Mouse (Mus musculus): ENCODE measurements around the gene Ly6g6f. TPM values are rescaled to one million over a fixed set of nuclear protein-coding genes. Genes with fewer than 3 reads are reported as not detected.
"Not testable (repeated sequence)": the region's sequence is repeated elsewhere in the genome, so short reads cannot be mapped to it uniquely, and the experiment has no call there.

Gene Ly6g6f
- total RNA-seq, 2 experiments from 2014 or later = 0.29 TPM; not detected in 1

DNA sequence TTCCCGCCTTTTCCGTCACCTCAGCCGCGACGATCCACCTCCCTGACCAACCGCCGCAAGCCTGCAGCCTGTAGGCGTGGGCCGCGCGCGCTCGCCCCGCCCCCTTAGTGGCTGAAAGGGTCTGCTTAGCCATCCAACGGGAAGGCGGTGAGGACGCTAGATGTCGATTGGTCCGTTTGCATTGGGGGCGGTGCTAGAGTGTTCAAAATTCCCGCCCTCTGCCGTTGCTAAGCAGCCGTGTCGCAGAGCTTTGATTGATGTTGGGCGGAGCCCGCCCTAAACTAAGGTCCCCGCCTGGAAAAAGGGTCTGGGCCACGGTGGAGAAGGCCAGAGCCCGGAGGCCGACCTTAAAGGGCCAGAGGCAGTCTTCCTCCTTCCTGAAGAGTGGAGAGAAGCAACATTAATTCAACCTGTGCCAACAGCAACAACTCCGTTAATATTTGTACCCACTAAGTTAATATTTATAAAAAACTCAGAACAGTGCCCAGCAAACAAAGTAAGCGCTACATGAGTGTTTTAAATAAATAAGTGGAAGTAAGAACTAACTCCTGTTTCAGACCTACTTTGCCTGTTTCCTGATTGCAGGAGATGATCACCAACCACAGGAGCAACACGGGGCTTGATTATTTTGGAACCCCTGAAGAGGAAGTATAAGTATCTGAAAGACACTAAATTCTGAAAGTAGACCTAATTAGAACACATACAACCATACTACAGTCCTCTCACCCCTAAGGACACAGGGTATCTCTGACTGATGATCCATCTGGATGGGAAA lies 38.5 kb downstream of the Ly6g6f start, which contains the start of gene Msh5:
Gene Msh5 (minus strand): TSS at position 65 of the 775 bp plus-strand sequence.
- peak within 1 kb of the TSS; percentile 34; the same call in 1 of the 2 replicates for H3K27ac ChIP-seq
- peak; percentile 84 to 93 for DNase-seq (ENCODE audit: extremely low spot score in 1 of 2, low spot score in 2 of 2)
- intact Hi-C loops (cut with DNase I) = no loop called here
- peak within 1 kb of the TSS; percentile 52 for H3K4me3 ChIP-seq
- no peak; the same call in 1 of the 2 replicates for TF ChIP-seq CTCF (IDR thresholded peaks at IDR 0.05)

DNA sequence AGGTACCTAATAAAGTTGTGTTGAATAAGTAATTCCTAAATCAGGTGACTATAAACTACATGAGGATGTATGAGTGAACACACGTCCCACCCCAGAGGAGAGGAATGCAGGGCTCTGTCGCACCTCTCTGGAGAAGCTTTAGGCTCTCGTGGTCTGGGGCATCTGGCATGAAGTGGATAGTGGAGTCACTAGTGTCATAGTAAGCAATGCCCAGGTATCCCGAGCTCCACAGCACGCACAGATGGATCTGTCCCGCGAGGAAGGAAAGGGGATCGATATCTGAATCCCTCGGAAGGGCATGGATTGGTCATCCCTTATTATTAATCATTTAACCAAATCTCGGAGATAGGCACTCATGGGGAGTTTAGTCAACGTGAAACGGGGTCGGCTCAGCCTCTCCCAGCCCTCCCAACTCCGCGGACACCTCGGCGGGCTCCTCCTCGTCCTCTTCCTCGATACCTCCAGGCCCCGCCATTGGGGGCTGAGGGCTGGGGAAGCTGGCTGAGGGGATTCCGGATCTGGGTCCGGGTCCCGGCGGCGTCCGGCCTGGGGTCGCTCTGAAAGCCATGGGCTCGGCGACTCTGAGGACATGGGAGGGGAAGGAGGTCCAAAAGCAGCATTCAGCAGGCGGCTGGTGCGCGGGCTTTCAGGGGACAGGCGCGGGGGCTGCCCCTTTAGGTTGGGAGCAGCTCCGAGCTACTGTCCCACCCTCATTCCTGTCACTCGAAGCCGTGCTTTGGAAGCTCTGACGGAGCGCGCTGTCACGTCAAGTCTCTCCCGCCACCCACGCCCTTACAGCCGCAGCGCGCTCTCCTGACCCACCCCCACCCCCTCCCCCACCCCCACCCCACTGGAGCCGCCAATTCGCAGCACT lies 39.4 kb downstream of the Ly6g6f start:
- Histone ChIP-seq H3K27ac (peak overlapping the region; percentile 34; the same call in 1 of the 2 replicates), H3K4me3 (peak overlapping the region; percentile 52)
- no peak for DNase-seq (ENCODE audit: extremely low spot score in 1 of 2, low spot score in 2 of 2)
- no peak for TF ChIP-seq CTCF (IDR thresholded peaks at IDR 0.05)
- intact Hi-C loops (cut with DNase I) = no loop called here

DNA sequence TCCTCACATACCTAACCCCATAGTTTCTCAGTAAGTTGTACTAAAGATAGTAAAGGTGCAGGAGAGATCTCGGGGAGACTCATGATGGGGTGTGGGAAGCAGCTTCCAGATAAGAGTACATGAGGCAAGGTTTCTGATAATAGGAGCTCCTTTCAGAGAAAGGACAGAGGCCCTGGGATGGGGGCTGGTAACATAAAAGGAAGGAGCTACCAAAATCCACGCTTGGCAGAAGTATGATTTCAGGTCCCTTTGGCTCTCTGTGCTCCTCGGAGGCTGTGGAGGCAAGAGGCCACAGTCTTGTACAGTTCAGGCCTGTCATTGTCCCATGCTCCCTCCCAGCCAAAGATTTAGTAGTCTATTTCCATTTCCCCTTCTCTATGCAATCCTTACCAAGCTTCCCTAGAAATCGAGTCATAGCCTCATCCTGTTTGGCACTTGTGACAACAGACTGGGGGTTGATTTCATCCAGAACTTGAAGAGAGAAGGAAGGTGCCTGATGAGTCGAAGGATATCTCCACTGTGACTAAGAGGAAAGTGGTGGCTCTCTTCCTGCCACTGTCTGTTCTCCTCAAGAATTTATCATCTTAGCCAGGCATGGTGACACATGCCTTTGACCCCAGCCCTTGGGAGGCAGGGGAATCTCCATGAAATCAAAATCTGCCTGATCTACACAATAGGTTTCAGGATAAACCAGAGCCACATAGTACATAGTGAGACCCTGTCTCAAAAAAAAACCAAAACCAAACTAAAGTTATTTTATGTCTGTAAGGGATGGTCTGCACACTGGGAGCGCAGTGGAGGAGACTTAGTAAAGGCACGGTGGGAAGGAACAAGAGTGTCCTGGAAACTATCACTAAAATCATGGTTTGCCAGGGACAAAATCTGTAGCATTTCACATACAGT lies 40.3 kb downstream of the Ly6g6f start:
- intact Hi-C loops (cut with DNase I) = no loop called here
- no peak overlapping the region for H3K27ac ChIP-seq
- no peak overlapping the region for H3K4me3 ChIP-seq
- TF ChIP-seq CTCF (IDR thresholded peaks at IDR 0.05) = no peak
- DNase-seq (ENCODE audit: extremely low spot score in 1 of 2, low spot score in 2 of 2) = no peak

DNA sequence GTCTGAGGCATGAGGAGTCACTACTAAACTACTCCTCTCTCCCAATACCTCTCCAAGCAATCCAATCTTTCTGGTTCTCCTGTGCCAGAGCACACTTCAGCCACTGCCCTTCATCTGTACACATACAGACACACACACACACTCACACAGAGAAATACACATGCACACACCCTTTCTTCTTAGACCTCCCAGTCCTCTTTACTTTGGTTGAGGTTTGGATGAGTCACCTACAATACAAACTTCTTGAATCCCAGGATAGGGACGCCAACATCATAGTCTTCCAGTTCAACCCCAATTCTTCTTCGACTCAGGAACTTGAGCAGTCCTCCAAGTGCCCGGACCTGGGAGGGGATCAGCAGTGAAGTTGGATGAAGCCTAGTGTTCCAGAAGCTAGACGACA lies 41.6 kb downstream of the Ly6g6f start:
- no peak for TF ChIP-seq CTCF (IDR thresholded peaks at IDR 0.05)
- Histone ChIP-seq H3K27ac (no peak overlapping the region), H3K4me3 (no peak overlapping the region)
- intact Hi-C loops (cut with DNase I) = no loop called here
- DNase-seq (ENCODE audit: extremely low spot score in 1 of 2, low spot score in 2 of 2) = no peak

DNA sequence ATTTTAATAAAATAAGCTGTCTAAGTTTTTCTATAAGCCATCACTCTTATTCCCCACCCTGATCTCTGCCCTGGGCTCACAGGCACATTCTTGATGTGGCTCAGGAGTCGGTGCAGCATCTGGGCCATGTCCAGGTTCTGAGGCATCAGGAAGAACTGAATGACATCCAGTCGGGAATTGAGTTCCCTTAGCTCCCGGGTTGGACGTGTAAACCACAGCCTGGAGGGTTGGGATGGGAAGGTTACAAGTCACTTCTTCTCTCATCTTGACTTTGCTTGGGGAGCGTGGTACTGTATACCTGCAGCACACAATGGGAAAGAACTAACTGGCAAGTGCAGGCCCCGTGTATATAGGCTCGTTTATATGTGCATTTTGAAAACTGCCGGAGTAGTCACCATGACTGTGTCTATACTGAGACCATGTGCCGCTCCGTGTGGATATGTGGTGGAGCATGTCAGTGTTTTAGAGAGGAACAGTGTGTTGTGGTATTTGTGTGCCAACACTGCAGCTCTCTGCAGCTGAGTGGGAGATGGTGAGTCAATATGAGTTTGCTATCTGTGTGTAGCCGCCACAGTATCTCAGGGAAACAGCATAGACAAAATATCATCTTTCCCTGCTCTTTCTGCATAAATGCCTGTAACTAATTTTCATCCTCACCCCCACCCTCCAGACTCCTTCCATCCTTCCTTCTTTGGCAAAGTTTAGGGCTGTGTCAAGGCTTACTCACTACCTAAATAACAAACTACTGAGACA lies 46.1 kb downstream of the Ly6g6f start:
- intact Hi-C loops (cut with DNase I) = no loop called here
- Histone ChIP-seq H3K4me3 (no peak overlapping the region), H3K27ac (no peak overlapping the region)
- no peak for TF ChIP-seq CTCF (IDR thresholded peaks at IDR 0.05)
- DNase-seq (ENCODE audit: extremely low spot score in 1 of 2, low spot score in 2 of 2) = no peak

DNA sequence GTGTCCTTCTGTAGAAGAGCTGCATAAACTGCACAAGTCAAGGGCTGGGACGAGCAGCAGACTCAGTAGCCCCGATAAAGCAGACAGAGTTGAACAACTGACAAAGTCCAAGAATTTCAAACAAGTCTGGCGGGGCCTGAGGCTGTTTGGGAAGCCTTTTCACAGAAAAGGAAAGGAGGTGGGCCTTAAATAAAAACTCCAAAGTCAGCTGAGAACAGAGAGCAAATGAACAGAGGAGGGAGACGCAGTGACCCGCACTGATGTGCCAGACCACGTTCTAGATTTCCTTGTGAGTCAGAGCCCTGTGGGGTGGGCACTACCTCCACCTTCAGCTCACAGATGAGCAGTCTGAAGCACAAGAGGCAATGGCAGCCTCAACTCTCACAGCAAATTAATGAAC lies 50.5 kb downstream of the Ly6g6f start:
- H3K4me3 ChIP-seq = no peak overlapping the region
- intact Hi-C loops (cut with DNase I) = no loop called here
- DNase-seq (ENCODE audit: extremely low spot score in 1 of 2, low spot score in 2 of 2) = no peak
- H3K27ac ChIP-seq = no peak overlapping the region
- no peak for TF ChIP-seq CTCF (IDR thresholded peaks at IDR 0.05)

DNA sequence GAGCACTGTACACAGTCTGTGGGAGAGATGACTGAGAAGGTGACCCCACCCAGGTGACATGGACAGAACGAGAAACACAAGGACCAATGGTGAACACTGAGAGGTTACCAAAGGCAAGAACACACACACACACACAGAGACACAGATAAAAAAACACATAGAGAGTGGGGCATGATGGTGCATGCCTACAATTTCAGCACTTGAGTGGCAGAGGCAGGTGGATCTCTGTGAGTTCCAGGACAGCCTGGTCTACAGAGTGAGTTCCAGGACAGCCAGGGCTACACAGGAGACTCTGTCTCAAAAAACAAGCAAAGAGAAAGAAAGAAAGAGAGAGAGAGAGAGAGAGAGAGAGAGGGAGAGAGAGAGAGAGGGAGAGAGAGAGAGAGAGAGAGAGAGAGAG lies 51.7 kb downstream of the Ly6g6f start:
- H3K27ac ChIP-seq; DNase-seq (ENCODE audit: extremely low spot score in 1 of 2, low spot score in 2 of 2); H3K4me3 ChIP-seq; intact Hi-C loops (cut with DNase I): not testable (repeated sequence)

DNA sequence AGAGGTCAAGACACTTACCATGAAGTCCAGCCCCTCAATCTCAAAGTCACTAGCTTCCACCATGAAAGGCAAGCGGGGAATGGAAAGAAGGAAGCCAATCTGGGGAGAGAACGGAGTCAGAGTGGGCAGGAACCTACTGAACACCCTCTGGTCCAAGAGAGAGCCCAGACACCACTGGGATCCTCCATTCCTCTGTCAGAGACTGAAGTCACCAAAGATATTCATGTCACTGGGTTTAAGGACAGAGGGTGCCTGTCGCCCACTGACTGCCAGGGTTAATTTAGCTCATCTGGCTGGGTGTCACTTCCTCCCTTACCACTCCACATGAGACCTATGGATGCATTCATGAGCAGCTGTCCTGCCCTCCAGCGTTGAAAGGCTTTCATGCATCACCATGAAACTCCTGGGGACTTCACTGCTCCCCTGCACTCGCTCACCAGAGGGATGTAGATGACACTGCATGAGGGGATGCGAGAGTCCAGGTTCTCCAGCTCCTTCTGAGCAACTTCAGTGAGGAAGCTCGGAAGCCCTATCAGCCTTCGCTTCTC lies 53.0 kb downstream of the Ly6g6f start:
- DNase-seq (ENCODE audit: extremely low spot score in 1 of 2, low spot score in 2 of 2) = no peak
- intact Hi-C loops (cut with DNase I) = no loop called here
- H3K4me3 ChIP-seq = no peak overlapping the region
- TF ChIP-seq CTCF (IDR thresholded peaks at IDR 0.05) = no peak
- H3K27ac ChIP-seq = no peak overlapping the region

DNA sequence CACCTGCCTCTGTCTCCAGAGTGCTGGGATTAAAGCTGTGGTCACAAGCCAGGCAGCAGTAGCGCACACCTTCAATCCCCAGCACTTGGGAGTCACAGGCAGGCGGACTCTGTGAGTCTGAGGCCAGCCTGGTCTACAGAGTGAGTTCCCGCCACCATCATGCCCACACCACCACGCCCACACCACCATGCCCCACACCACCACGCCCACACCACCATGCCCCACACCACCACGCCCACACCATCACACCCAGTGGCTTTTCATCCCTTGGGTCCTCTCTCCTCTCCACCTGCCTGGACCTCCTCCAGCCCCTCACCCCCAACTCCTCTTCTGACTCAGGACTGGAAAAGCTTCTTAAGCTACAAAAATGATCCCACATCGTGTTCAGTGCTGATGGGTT lies 53.5 kb downstream of the Ly6g6f start:
- H3K4me3 ChIP-seq = no peak overlapping the region
- H3K27ac ChIP-seq = no peak overlapping the region
- TF ChIP-seq CTCF (IDR thresholded peaks at IDR 0.05) = no peak
- intact Hi-C loops (cut with DNase I) = no loop called here
- DNase-seq (ENCODE audit: extremely low spot score in 1 of 2, low spot score in 2 of 2) = no peak

DNA sequence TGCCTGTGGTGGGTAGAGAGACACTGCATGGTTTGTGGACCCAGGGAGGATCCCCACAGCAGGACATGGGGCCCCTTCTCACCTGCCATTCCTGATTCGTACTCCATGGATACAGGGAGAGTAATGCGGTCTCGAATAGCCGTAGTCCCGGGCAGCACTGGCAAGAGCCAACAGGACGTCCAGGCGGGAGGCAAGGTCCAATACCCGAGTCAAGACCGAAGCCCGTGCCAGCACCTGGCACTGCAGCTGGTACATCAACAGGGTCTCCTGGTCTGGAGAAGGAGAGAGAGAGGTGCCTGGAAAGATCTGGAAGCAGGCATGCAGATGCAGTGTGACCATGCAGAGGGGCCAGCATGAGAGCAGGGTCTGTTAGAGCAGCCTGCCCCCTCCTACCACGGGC lies 54.1 kb downstream of the Ly6g6f start:
- TF ChIP-seq CTCF (IDR thresholded peaks at IDR 0.05) = no peak
- DNase-seq (ENCODE audit: extremely low spot score in 1 of 2, low spot score in 2 of 2) = no peak
- intact Hi-C loops (cut with DNase I) = no loop called here
- no peak overlapping the region for H3K4me3 ChIP-seq
- no peak overlapping the region for H3K27ac ChIP-seq

Other genes with a start within 250 kb of the Ly6g6f start
- gene Stk19, start 248.7 kb downstream of the Ly6g6f start, total RNA-seq (2021) = 10 to 100 TPM; 54.8 to 61.5 TPM
- gene Dxo, start 248.6 kb downstream of the Ly6g6f start, total RNA-seq (2021) = 10 to 100 TPM; 33.6 to 41.4 TPM
- 10 to 100 TPM; 70.1 to 70.4 TPM for gene Skiv2l, start 235.4 kb downstream of the Ly6g6f start, total RNA-seq (2021)
- gene Nelfe, start 235.2 kb downstream of the Ly6g6f start, total RNA-seq (2021) = 10 to 100 TPM; 35.3 to 40.3 TPM
- gene Cfb, start 223.1 kb downstream of the Ly6g6f start, total RNA-seq (2021) = under 1 TPM in 1 of 2 experiments, not detected in 1; 0.14 TPM
- gene Zbtb12, start 206.1 kb downstream of the Ly6g6f start, total RNA-seq (2021) = 1 to 10 TPM; 6.5 to 7.4 TPM
- gene Gm20547, start 203.6 kb downstream of the Ly6g6f start, total RNA-seq (2021) = not detected
- 1 to 10 TPM; 2.1 to 2.2 TPM for gene C2, start 187.3 kb downstream of the Ly6g6f start, total RNA-seq (2021)
- 100 to 1,000 TPM; 175 to 184 TPM for gene Ehmt2, start 187.1 kb downstream of the Ly6g6f start, total RNA-seq (2021)
- under 1 TPM; 0.45 to 0.79 TPM for gene Slc44a4, start 171.1 kb downstream of the Ly6g6f start, total RNA-seq (2021)
- 10 to 100 TPM; 41.6 to 47.3 TPM for gene Neu1, start 154.4 kb downstream of the Ly6g6f start, total RNA-seq (2021)
- gene Hspa1b, start 126.4 kb downstream of the Ly6g6f start, total RNA-seq (2021) = 10 to 100 TPM; 18.8 to 22.1 TPM
- not detected for gene Gm20481, start 115.7 kb downstream of the Ly6g6f start, total RNA-seq (2021)
- gene Hspa1a, start 113.5 kb downstream of the Ly6g6f start, total RNA-seq (2021) = 10 to 100 TPM; 14.5 to 17.2 TPM
- gene Hspa1l, start 112.9 kb downstream of the Ly6g6f start, total RNA-seq (2021) = under 1 TPM; 0.34 to 0.42 TPM
- gene Lsm2, start 103.7 kb downstream of the Ly6g6f start, total RNA-seq (2021) = 10 to 100 TPM; 15.8 to 18.4 TPM
- 10 to 100 TPM; 44.1 to 46.6 TPM for gene Vars, start 84.6 kb downstream of the Ly6g6f start, total RNA-seq (2021)
- under 1 TPM; 0.40 to 0.43 TPM for gene Vwa7, start 69.0 kb downstream of the Ly6g6f start, total RNA-seq (2021)
- under 1 TPM in 1 of 2 experiments, not detected in 1; 0.59 TPM for gene Sapcd1, start 57.6 kb downstream of the Ly6g6f start, total RNA-seq (2021)
- gene Msh5, start 38.9 kb downstream of the Ly6g6f start, total RNA-seq (2021) = under 1 TPM; 0.27 to 0.56 TPM
- 1 to 10 TPM; 7.4 to 8.3 TPM for gene Clic1, start 35.6 kb downstream of the Ly6g6f start, total RNA-seq (2021)
- 10 to 100 TPM; 10.1 to 11.0 TPM for gene Ddah2, start 26.6 kb downstream of the Ly6g6f start, total RNA-seq (2021)
- gene Ly6g6c, start 20.2 kb downstream of the Ly6g6f start, total RNA-seq (2021) = not detected
- gene Mpig6b, start 19.4 kb downstream of the Ly6g6f start, total RNA-seq (2021) = not detected
- gene Ly6g6e, start 8.7 kb downstream of the Ly6g6f start, total RNA-seq (2021) = 1 to 10 TPM; 2.1 to 3.6 TPM
- 1 to 10 TPM in 1 of 2 experiments, under 1 TPM in 1; 0.70 to 1.1 TPM for gene Ly6g6d, start 7.5 kb downstream of the Ly6g6f start, total RNA-seq (2021)
- gene Abhd16a, start 3.7 kb upstream of the Ly6g6f start, total RNA-seq (2021) = 100 to 1,000 TPM; 109 to 117 TPM
- gene Ly6g5c, start 22.7 kb upstream of the Ly6g6f start, total RNA-seq (2021) = not detected
- gene Ly6g5b, start 29.8 kb upstream of the Ly6g6f start, total RNA-seq (2021) = under 1 TPM; 0.79 TPM
- 10 to 100 TPM; 14.8 to 15.0 TPM for gene Gpank1, start 35.8 kb upstream of the Ly6g6f start, total RNA-seq (2021)
- gene Csnk2b, start 36.4 kb upstream of the Ly6g6f start, total RNA-seq (2021) = 100 to 1,000 TPM; 177 to 187 TPM
- 10 to 100 TPM; 27.0 to 28.5 TPM for gene D17H6S53E, start 40.8 kb upstream of the Ly6g6f start, total RNA-seq (2021)
- not detected for gene Apom, start 46.4 kb upstream of the Ly6g6f start, total RNA-seq (2021)
- gene Bag6, start 49.6 kb upstream of the Ly6g6f start, total RNA-seq (2021) = 100 to 1,000 TPM; 304 to 307 TPM
- 100 to 1,000 TPM; 285 to 321 TPM for gene Prrc2a, start 79.3 kb upstream of the Ly6g6f start, total RNA-seq (2021)
- gene Aif1, start 90.5 kb upstream of the Ly6g6f start, total RNA-seq (2021) = 10 to 100 TPM in 1 of 2 experiments, 1 to 10 TPM in 1; 8.0 to 14.4 TPM
- gene Lst1, start 102.8 kb upstream of the Ly6g6f start, total RNA-seq (2021) = 1 to 10 TPM; 6.4 to 7.4 TPM
- under 1 TPM; 0.79 to 0.86 TPM for gene Ltb, start 108.8 kb upstream of the Ly6g6f start, total RNA-seq (2021)
- gene Tnf, start 116.4 kb upstream of the Ly6g6f start, total RNA-seq (2021) = not detected
- gene Lta, start 119.7 kb upstream of the Ly6g6f start, total RNA-seq (2021) = under 1 TPM; 0.41 to 0.65 TPM
- gene Gm16181, start 135.2 kb upstream of the Ly6g6f start, total RNA-seq (2021) = not detected
- gene Atp6v1g2, start 148.1 kb upstream of the Ly6g6f start, total RNA-seq (2021) = 100 to 1,000 TPM; 549 to 569 TPM
- gene Nfkbil1, start 150.2 kb upstream of the Ly6g6f start, total RNA-seq (2021) = 10 to 100 TPM; 13.0 to 16.1 TPM
- gene Ddx39b, start 156.1 kb upstream of the Ly6g6f start, total RNA-seq (2021) = 100 to 1,000 TPM; 215 TPM
- 10 to 100 TPM; 20.3 to 25.3 TPM for gene H2-D1, start 177.1 kb upstream of the Ly6g6f start, total RNA-seq (2021)
- under 1 TPM in 1 of 2 experiments, not detected in 1; 0.79 TPM for gene H2-Q1, start 234.8 kb upstream of the Ly6g6f start, total RNA-seq (2021)